Mouse (Mus musculus): ENCODE results near the gene Otud7a. TPM values are rescaled to one million over a fixed set of nuclear protein-coding genes. Genes with fewer than 3 reads are reported as not detected.

Otud7a gene
- polyA plus RNA-seq, 1 experiment from 2014 or later = not detected

DNA sequence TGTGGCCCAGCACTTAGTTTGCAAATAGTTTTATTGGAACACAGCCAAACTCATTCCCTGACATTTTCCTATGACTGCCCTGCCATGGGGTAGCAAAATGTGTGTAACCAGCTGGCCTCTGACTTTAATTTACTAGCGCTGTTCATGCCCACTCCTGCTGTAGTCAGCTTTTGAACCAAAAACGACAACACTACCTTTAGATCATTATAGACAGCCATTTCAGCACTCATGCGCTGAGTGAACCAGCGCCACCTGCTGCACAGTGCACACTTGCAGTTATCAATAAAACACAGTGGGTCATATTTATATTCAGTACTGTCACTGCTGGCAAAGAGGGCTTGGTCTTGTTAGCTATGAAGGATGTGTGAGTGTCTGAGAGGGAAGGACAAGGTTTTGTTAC lies 293.2 kb downstream of the Otud7a start:
- Histone ChIP-seq H3K9me3 (no peaks in the 10 kb centered on the region), H3K27me3 (ENCODE audit: insufficient read depth, poor library complexity, severe bottlenecking) (no peaks in the 10 kb centered on the region), H3K4me1 (no peaks in the 10 kb centered on the region), H3K4me3 (no peak overlapping the region), H3K36me3 (no peaks in the 10 kb centered on the region), H3K27ac (no peak overlapping the region)
- DNase-seq (ENCODE audit: low spot score) = no peak
- 67% methylated on average over 4 of the region's 4 CpGs for WGBS

DNA sequence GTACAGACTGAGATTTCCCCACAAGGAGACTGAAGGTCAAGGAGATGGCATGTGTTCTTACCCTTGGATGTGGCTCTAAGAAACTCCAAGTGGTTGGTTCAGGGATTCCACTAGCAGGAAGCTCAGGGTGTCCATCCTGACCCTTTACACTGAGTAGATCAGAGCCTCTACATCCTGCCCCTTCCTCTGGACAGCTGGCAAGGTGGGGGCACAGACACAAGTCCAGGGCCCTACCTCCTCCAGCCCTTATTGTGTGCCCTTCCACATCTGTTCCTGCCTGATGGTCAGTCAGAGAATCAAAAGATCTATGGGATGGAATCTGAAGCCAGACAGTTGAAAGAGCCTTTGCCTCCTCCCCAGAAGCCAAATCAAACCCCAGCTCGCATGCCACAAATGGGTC lies 293.6 kb downstream of the Otud7a start:
- WGBS = 71% methylated on average over 1 of the region's 1 CpGs
- no peak for DNase-seq (ENCODE audit: low spot score)
- H3K9me3 ChIP-seq = no peaks in the 10 kb centered on the region

DNA sequence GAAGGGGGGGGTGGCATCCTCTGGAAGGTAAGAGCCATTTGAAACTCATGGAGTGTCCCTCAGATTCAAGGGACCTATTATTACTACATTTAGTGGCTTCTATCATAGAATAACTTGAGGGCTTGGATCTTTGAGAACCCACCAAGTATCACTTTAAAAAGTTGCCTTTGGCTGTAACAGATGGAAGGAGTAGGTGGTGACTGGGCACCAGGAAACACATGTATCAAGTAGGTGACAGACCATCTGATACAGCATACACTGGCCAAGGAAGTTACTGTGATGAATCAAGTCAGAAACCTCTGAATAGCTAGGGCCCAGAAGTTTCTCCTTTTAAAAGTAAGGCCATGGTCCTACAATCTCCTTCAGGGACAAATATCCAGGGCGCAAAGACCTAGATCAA lies 298.6 kb downstream of the Otud7a start:
- H3K9me3 ChIP-seq = no peaks in the 10 kb centered on the region
- H3K27me3 ChIP-seq (ENCODE audit: insufficient read depth, poor library complexity, severe bottlenecking) = no peaks in the 10 kb centered on the region
- no peaks in the 10 kb centered on the region for H3K36me3 ChIP-seq
- no peak for DNase-seq (ENCODE audit: low spot score)
- H3K4me3 ChIP-seq = no peak overlapping the region
- H3K27ac ChIP-seq = no peak overlapping the region
- WGBS = 78% methylated on average over 1 of the region's 1 CpGs
- H3K4me1 ChIP-seq = no peaks in the 10 kb centered on the region

More for the DNA sequence above, 293.6 kb downstream of the Otud7a start:
- Histone ChIP-seq H3K27ac (no peak overlapping the region), H3K36me3 (no peaks in the 10 kb centered on the region), H3K4me3 (no peak overlapping the region), H3K4me1 (no peaks in the 10 kb centered on the region), H3K27me3 (ENCODE audit: insufficient read depth, poor library complexity, severe bottlenecking) (no peaks in the 10 kb centered on the region)

DNA sequence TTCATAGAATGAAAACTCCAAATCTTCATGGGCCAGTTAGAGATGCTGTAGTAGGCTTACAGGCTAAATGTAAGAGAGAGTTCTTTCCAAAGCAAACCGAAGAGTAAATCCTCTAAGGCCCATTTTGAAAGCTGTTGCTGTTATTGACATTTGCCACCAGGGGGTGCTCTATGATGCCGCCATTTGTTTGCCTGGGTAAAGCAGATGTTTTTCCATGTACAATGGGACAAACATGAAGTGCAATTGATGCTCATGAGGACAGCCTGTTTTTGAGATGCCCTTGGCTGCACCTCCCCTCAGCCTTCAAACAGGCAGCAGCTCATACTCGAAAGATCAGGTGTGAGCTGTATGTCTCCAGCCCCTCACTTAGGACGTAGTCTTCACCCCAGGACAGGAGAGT lies 307.5 kb downstream of the Otud7a start:
- WGBS = 41% methylated on average over 4 of the region's 4 CpGs
- H3K9me3 ChIP-seq = no peaks in the 10 kb centered on the region
- H3K4me1 ChIP-seq = peaks cover 7% of the 10 kb centered on the region
- no peak overlapping the region for H3K4me3 ChIP-seq
- H3K27ac ChIP-seq = no peak overlapping the region
- DNase-seq (ENCODE audit: low spot score) = no peak
- peaks cover 45% of the 10 kb centered on the region for H3K27me3 ChIP-seq (ENCODE audit: insufficient read depth, poor library complexity, severe bottlenecking)
- H3K36me3 ChIP-seq = no peaks in the 10 kb centered on the region

DNA sequence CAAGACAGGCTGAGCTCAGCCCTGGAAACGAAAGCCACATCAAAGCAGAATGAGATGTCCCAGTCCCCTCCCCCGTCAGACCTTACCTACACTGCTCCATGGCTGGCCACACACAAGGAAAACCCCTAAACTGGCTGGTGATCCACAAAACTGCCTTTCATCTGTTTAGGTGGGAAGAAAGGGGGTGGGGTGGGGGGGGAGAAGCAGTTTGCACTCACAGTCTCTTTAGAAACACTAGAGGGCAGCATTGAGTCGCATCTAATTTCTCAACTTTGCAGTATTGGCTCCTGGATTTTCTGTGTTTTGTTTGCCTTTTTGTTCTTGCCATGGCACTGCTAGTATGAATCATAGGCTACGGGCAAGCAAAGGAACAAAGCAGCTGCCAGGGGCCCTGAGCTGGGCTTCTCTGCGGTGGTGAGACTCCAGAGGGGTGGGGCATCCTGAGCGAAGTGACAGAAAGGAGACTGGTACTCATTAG lies 308.8 kb downstream of the Otud7a start:
- Histone ChIP-seq H3K27ac (no peak overlapping the region), H3K4me1 (peaks cover 20% of the 10 kb centered on the region), H3K27me3 (ENCODE audit: insufficient read depth, poor library complexity, severe bottlenecking) (peaks cover 57% of the 10 kb centered on the region), H3K4me3 (no peak overlapping the region), H3K9me3 (no peaks in the 10 kb centered on the region), H3K36me3 (no peaks in the 10 kb centered on the region)
- no peak for DNase-seq (ENCODE audit: low spot score)
- WGBS = 19% methylated on average over 6 of the region's 6 CpGs

DNA sequence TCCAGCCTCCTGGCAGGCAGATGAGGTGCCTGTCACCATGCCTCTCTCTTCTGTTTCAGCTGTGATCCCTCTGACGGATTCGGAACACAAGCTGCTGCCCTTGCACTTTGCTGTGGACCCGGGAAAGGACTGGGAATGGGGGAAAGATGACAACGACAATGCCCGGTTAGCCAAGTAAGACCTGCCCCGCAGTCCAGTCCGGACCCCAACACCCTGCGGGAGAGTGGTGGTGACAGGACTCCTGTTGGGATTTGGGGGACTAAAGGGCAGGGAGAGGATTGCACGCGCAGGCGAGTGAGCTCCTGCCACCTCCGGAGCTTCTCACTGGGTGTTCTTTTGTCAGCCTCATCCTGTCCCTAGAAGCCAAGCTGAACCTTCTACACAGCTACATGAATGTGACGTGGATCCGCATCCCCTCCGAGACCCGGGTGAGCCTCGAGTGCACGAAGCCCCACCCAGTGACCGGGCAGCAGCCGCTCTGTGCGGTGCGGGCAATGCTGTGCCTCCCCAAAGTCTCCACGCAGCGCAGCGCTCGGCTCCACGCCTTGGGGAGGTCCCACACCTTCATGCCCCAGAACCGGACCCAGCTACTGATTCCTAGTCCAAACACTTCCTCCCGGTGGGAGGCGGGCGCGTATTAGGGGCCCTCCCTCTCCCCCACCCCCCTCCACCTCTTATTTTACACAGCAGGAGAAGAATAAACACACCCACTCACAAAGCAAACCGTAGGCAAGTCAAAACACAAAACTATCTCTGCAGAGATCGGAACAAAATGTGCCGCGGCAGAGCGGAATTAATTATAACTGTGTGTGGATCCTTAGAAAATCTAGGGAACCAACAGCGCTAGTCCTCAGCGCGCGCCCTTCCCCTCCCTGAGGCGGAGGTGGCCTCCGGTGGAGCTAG lies 310.3 kb downstream of the Otud7a start:
- DNase-seq (ENCODE audit: low spot score) = no peak
- peak overlapping the region; percentile 30; the same call in 1 of the 2 replicates for H3K27ac ChIP-seq
- 2% methylated on average over 43 of the region's 43 CpGs for WGBS
- H3K4me3 ChIP-seq = peak overlapping the region; percentile 61
- H3K36me3 ChIP-seq = no peaks in the 10 kb centered on the region
- no peaks in the 10 kb centered on the region for H3K9me3 ChIP-seq
- H3K27me3 ChIP-seq (ENCODE audit: insufficient read depth, poor library complexity, severe bottlenecking) = peaks cover 72% of the 10 kb centered on the region
- peaks cover 29% of the 10 kb centered on the region for H3K4me1 ChIP-seq

DNA sequence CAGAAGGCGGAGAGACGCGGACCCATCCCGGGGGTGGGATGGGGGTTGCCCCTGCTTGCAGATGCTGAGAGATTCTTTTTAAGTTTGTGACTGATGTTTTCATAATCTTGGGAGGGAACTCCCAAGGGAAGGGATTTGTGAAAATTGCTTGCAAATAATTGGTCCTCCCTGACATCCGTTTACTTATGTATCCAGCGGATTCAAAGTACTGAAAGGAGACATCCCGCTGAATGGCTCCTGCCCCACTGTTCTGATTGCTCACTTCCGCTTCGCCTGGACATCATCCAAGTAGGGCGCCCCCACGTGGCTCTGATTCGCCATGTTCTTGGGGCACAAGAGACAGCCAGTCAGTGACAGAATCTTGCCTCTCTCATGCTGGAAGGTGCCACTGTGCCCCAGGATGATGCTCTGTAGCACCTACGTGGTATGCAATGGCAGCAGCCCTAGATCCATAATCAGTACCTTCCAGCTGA lies 311.0 kb downstream of the Otud7a start:
- no peaks in the 10 kb centered on the region for H3K36me3 ChIP-seq
- no peaks in the 10 kb centered on the region for H3K9me3 ChIP-seq
- 2% methylated on average over 13 of the region's 13 CpGs for WGBS
- H3K4me1 ChIP-seq = peaks cover 29% of the 10 kb centered on the region
- H3K4me3 ChIP-seq = peak overlapping the region; percentile 61
- peaks cover 79% of the 10 kb centered on the region for H3K27me3 ChIP-seq (ENCODE audit: insufficient read depth, poor library complexity, severe bottlenecking)
- DNase-seq (ENCODE audit: low spot score) = peak; percentile 84
- peak overlapping the region; percentile 30; the same call in 1 of the 2 replicates for H3K27ac ChIP-seq

DNA sequence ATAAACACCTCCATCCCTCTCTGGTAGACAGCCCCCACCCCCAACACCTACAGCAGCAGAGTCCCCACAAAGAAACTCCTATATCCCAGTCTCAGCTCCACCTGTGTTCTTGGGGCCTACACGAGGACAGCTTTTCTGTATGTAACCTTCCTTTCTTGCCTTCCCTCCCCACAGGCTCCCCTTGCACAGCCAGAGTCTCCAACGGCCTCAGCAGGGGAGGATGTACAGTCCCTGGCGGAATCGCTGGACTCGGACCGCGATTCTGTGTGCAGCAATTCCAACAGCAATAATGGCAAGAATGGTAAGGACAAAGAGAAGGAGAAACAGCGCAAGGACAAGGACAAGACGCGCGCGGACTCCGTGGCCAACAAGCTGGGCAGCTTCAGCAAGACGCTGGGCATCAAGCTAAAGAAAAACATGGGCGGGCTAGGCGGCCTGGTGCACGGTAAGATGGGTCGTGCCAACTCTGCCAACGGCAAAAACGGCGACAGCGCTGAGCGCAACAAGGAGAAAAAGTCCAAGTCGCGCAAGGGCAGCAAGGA lies 312.7 kb downstream of the Otud7a start:
- Histone ChIP-seq H3K4me1 (peaks cover 29% of the 10 kb centered on the region), H3K27ac (no peak overlapping the region), H3K27me3 (ENCODE audit: insufficient read depth, poor library complexity, severe bottlenecking) (peaks cover 96% of the 10 kb centered on the region), H3K9me3 (no peaks in the 10 kb centered on the region), H3K4me3 (peak overlapping the region; percentile 61), H3K36me3 (no peaks in the 10 kb centered on the region)
- DNase-seq (ENCODE audit: low spot score) = no peak
- WGBS = 9% methylated on average over 25 of the region's 25 CpGs

DNA sequence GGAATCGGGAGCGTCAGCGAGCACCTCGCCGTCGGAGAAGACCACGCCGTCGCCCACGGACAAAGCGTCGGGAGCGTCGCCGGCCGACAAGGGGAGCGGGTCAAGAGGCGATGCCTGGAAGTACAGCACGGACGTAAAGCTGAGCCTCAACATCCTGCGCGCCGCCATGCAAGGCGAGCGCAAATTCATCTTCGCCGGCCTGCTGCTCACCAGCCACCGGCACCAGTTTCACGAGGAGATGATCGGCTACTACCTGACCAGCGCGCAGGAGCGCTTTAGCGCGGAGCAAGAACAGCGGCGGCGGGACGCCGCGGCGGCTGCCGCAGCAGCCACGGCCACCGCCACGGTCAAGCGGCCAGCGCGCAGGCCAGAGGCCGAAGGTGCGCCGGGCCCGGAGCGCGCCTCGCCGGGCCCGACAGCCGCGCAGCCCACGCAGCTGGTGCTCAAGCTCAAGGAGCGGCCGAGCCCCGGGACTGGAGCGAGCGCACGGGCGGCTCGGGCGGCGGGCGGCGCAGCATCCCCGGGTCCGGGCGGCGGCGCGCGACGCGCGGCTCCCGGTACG lies 313.2 kb downstream of the Otud7a start:
- H3K27me3 ChIP-seq (ENCODE audit: insufficient read depth, poor library complexity, severe bottlenecking) = peaks cover 98% of the 10 kb centered on the region
- no peaks in the 10 kb centered on the region for H3K9me3 ChIP-seq
- WGBS = 2% methylated on average over 85 of the region's 85 CpGs
- peaks cover 29% of the 10 kb centered on the region for H3K4me1 ChIP-seq
- no peak for DNase-seq (ENCODE audit: low spot score)
- no peaks in the 10 kb centered on the region for H3K36me3 ChIP-seq
- H3K4me3 ChIP-seq = peak overlapping the region; percentile 61
- H3K27ac ChIP-seq = no peak overlapping the region

DNA sequence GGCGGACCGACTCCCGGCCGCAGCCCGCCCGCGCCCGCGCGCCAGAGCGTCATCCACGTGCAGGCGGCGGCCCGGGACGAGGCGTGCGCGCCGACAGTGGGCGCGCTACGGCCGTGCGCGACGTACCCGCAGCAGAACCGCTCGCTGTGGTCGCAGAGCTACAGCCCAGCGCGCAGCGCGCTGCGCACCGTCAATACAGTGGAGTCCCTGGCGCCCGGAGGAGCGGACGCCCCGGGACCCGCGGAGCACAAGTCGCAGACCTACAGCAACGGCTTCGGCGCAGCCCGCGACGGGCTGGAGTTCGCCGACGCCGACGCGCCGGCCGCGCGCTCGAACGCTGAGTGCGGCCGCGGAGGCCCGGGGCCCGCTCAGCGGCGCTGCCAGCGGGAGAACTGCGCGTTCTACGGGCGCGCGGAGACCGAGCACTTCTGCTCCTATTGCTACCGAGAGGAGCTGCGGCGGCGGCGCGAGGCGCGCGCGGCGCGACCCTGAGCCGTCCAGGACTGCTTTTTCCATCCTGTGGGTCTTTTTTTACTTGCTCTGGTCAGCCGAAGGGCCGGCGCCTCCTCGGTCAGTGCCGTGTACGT lies 313.8 kb downstream of the Otud7a start:
- H3K27me3 ChIP-seq (ENCODE audit: insufficient read depth, poor library complexity, severe bottlenecking) = peaks cover 96% of the 10 kb centered on the region
- H3K27ac ChIP-seq = 0 out of 2 replicates have a peak overlapping the region, but pooled peaks have one; percentile 52
- peak overlapping the region; percentile 61 for H3K4me3 ChIP-seq
- no peaks in the 10 kb centered on the region for H3K9me3 ChIP-seq
- WGBS = 1% methylated on average over 97 of the region's 97 CpGs
- no peaks in the 10 kb centered on the region for H3K36me3 ChIP-seq
- DNase-seq (ENCODE audit: low spot score) = no peak
- peaks cover 29% of the 10 kb centered on the region for H3K4me1 ChIP-seq

DNA sequence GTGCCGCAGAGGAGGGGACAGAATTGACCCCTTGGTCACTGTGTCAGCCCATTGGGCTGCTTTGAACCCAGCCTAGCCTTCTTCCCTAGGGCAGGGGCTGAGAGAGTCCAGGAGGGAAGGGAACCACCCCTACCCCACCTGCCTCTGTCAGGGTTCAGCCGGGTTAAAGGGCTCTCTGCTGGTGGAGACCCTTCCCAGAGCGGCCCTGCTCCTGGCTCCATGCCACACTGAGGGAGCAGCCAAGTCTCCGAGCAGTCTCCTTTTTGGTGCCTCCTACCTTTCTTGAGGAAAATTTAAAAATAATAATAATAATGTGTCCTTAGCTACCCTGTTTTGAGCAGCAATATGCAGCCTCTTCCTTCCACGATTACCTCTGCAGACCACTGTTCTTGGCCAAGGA lies 315.1 kb downstream of the Otud7a start:
- Histone ChIP-seq H3K27ac (no peak overlapping the region), H3K4me3 (no peak overlapping the region), H3K27me3 (ENCODE audit: insufficient read depth, poor library complexity, severe bottlenecking) (peaks cover 83% of the 10 kb centered on the region), H3K36me3 (no peaks in the 10 kb centered on the region), H3K9me3 (no peaks in the 10 kb centered on the region), H3K4me1 (peaks cover 27% of the 10 kb centered on the region)
- peak; percentile 35 for DNase-seq (ENCODE audit: low spot score)
- WGBS = 27% methylated on average over 5 of the region's 5 CpGs

DNA sequence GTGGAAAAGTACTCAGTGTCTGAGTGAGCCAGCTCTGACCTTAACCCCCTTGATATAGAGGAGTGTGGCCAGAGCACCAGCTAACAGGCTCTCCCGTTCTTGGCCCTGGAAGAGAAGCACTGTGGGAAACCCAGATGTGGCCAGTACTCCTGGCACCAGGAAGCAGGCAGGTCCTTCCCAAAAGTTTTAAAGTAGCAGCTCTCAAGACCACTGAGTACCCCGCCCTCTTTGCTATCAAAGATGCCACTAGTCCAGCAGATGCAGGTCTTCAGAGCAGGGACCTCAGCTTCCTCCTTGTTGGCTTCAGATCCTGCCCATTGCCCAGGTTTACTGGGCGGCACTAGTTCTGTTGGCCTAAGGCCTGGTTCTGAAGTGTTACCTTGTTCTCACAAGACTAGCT lies 318.0 kb downstream of the Otud7a start:
- Histone ChIP-seq H3K27me3 (ENCODE audit: insufficient read depth, poor library complexity, severe bottlenecking) (peaks cover 59% of the 10 kb centered on the region), H3K9me3 (no peaks in the 10 kb centered on the region), H3K4me1 (peaks cover 18% of the 10 kb centered on the region), H3K4me3 (no peak overlapping the region), H3K36me3 (no peaks in the 10 kb centered on the region), H3K27ac (no peak overlapping the region)
- WGBS = 69% methylated on average over 3 of the region's 3 CpGs
- no peak for DNase-seq (ENCODE audit: low spot score)

Data from heart, embryonic 10.5 days (tissue).